Mouse (Mus musculus): Measurements from ENCODE around the gene Ppp1r12b.

GRCm38 (mm10) chr1:134741946-134742661 lies 213.6 kb downstream of the Ppp1r12b start:
- peak; percentile 42 for TF ChIP-seq CTCF (IDR thresholded peaks at IDR 0.05)
- TF ChIP-seq EP300 (IDR thresholded peaks at IDR 0.05), result no peak
